Mouse (Mus musculus): ENCODE results near the gene Vmn1r85.
"Not testable (repeated sequence)": the region's sequence is repeated elsewhere in the genome, so short reads cannot be mapped to it uniquely, and the experiment has no call there.

The Vmn1r85 gene

GRCm38 (mm10) chr7:13095073-13095472 lies at the start of gene Vmn1r85:
Gene Vmn1r85, minus strand, starts transcription at chr7:13095173.
- DNase-seq (ENCODE audit: low spot score in 2 of 2): no peak

- no peak for DNase-seq (ENCODE audit: low spot score in 2 of 2)
Observed at GRCm38 (mm10) chr7:13140057-13140456, 45.1 kb upstream of the Vmn1r85 start, which contains the start of gene Vmn1r87. Gene Vmn1r87, minus strand, starts transcription at chr7:13140157.

- DNase-seq (ENCODE audit: low spot score in 2 of 2): no peak
Observed at GRCm38 (mm10) chr7:13137340-13137739, 42.4 kb upstream of the Vmn1r85 start.

GRCm38 (mm10) chr7:13131856-13132255 lies 36.9 kb upstream of the Vmn1r85 start:
- no peak for DNase-seq (ENCODE audit: low spot score in 2 of 2)

- peak in 1 of 2 experiments; percentile 0 for DNase-seq (ENCODE audit: low spot score in 2 of 2)
Observed at GRCm38 (mm10) chr7:13123554-13124153, 28.7 kb upstream of the Vmn1r85 start.

GRCm38 (mm10) chr7:13119817-13120216 lies 24.8 kb upstream of the Vmn1r85 start, which contains the start of gene Vmn1r86:
Gene Vmn1r86, minus strand, starts transcription at chr7:13119917.
- no peak for DNase-seq (ENCODE audit: low spot score in 2 of 2)

- DNase-seq (ENCODE audit: low spot score in 2 of 2): no peak
Observed at GRCm38 (mm10) chr7:13072293-13072692, 22.7 kb downstream of the Vmn1r85 start.

GRCm38 (mm10) chr7:13063399-13063798 lies 31.6 kb downstream of the Vmn1r85 start:
- DNase-seq (ENCODE audit: low spot score in 2 of 2): not testable (repeated sequence)

- no peak for DNase-seq (ENCODE audit: low spot score in 2 of 2)
Observed at GRCm38 (mm10) chr7:13059536-13059935, 35.4 kb downstream of the Vmn1r85 start.

GRCm38 (mm10) chr7:13056913-13057700 lies 37.9 kb downstream of the Vmn1r85 start:
- DNase-seq (ENCODE audit: low spot score in 2 of 2): no peak

GRCm38 (mm10) chr7:13054287-13055010 lies 40.5 kb downstream of the Vmn1r85 start, which contains the start of gene Mzf1:
Gene Mzf1, minus strand, starts transcription at chr7:13054764.
- DNase-seq (ENCODE audit: low spot score in 2 of 2): peak; percentile 94 to 96

- DNase-seq (ENCODE audit: low spot score in 2 of 2): no peak
Observed at GRCm38 (mm10) chr7:13053961-13054286, 41.0 kb downstream of the Vmn1r85 start.

- DNase-seq (ENCODE audit: low spot score in 2 of 2): no peak
Observed at GRCm38 (mm10) chr7:13053501-13053900, 41.5 kb downstream of the Vmn1r85 start.

GRCm38 (mm10) chr7:13053001-13053400 lies 42.0 kb downstream of the Vmn1r85 start:
- DNase-seq (ENCODE audit: low spot score in 2 of 2): no peak

GRCm38 (mm10) chr7:13046084-13046483 lies 48.9 kb downstream of the Vmn1r85 start:
- peak in 1 of 2 experiments; percentile 49 for DNase-seq (ENCODE audit: low spot score in 2 of 2)

GRCm38 (mm10) chr7:13044254-13044625 lies 50.7 kb downstream of the Vmn1r85 start:
- no peak for DNase-seq (ENCODE audit: low spot score in 2 of 2)

- DNase-seq (ENCODE audit: low spot score in 2 of 2): peak; percentile 53 to 54
Observed at GRCm38 (mm10) chr7:13043445-13044253, 51.3 kb downstream of the Vmn1r85 start.

GRCm38 (mm10) chr7:13043120-13043444 lies 51.9 kb downstream of the Vmn1r85 start:
- no peak for DNase-seq (ENCODE audit: low spot score in 2 of 2)

- no peak for DNase-seq (ENCODE audit: low spot score in 2 of 2)
Observed at GRCm38 (mm10) chr7:13042511-13042910, 52.5 kb downstream of the Vmn1r85 start.

GRCm38 (mm10) chr7:13041256-13041655 lies 53.7 kb downstream of the Vmn1r85 start:
- DNase-seq (ENCODE audit: low spot score in 2 of 2): no peak

GRCm38 (mm10) chr7:13039181-13039580 lies 55.8 kb downstream of the Vmn1r85 start:
- no peak for DNase-seq (ENCODE audit: low spot score in 2 of 2)
